Mouse (Mus musculus) erythroblast, embryonic 14.5 days (primary cell): ENCODE results near the gene Cfap77. TPM values are rescaled to one million over a fixed set of nuclear protein-coding genes. Genes with fewer than 3 reads are reported as not detected.

Experiments
- H3K27me3 ChIP-seq: 2 replicates; pipeline ENCODE4 v1.6.1; 2012; ENCODE audit warnings: inconsistent platforms; ENCODE audit not compliant: control insufficient read depth
- H3K36me3 ChIP-seq: 2 replicates; pipeline ENCODE4 v1.6.1; 2012; ENCODE audit warnings: mild to moderate bottlenecking, inconsistent platforms; ENCODE audit not compliant: control insufficient read depth
- H3K4me1 ChIP-seq: 2 replicates; pipeline ENCODE4 v1.6.1; 2012; ENCODE audit warnings: inconsistent platforms; ENCODE audit not compliant: control insufficient read depth
- H3K4me3 ChIP-seq: replicated peaks from 2 replicates; pipeline ENCODE3; 2012; ENCODE audit warnings: moderate library complexity, mild to moderate bottlenecking, inconsistent platforms
- H3K9me3 ChIP-seq: 2 replicates; pipeline ENCODE4 v1.6.1; 2012; ENCODE audit warnings: low read length, inconsistent platforms, mixed read lengths; ENCODE audit not compliant: control insufficient read depth
- GATA1 ChIP-seq: IDR thresholded peaks from 2 replicates; pipeline ENCODE4 v1.6.1; 2012; ENCODE audit warnings: low read length, inconsistent platforms, mixed read lengths
- TAL1 ChIP-seq: IDR thresholded peaks from 3 replicates; pipeline ENCODE4 v1.6.1; 2012; ENCODE audit warnings: low read length, inconsistent platforms, mixed read lengths
- polyA plus RNA-seq: library from polyadenylated mRNA; stranded (reverse); fragments of >175 nt; gene quantifications from 2 replicates; pipeline ENCODE4 v1.2.3, GENCODE M21; 2012

Cfap77 gene
- polyA plus RNA-seq, 1 experiment: not detected

DNA sequence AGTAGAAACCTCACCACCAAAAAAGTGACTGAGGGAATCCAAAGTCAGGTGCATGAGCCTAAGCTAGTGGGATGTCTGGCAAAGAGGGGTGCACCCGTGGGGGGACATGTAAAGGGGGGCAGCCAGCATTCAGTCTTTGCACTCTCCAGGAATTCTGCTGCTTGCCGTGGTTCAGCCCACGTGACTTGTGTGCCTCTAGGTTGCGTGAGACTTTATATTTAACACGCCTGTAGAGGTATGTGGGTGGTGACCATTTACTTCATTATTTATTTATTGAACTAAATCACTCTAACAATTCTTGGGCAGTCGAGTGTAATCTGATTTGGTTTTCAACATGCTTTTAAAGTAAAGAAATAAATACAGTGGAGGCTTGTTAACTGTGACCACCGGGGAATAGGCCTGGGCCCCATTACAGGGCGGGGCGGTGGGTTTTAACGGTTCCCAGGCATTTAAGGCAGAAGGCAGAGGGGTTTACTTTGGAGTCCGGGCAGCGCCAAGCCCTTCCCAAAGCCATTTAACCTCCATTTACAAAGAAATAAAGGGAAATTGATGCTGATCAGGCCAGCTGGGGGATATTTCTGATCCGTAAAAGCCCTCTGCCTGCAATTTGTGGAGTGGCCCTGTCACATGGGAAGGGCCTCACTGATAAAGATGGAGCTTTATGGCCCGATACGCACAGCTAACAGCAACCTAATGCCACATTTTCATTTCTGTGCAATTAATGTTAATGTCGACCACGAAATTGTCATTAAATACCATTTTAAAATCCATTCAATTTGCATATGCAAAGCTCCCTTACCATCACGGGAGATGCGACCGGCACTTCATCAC, 74.6 kb downstream of the Cfap77 start:
- Histone ChIP-seq H3K9me3 (no peaks in the 10 kb centered on the region), H3K36me3 (no peaks in the 10 kb centered on the region), H3K4me3 (no peak overlapping the region), H3K4me1 (no peaks in the 10 kb centered on the region), H3K27me3 (no peaks in the 10 kb centered on the region)
- no peak for TF ChIP-seq GATA1
- TF ChIP-seq TAL1: no peak

DNA sequence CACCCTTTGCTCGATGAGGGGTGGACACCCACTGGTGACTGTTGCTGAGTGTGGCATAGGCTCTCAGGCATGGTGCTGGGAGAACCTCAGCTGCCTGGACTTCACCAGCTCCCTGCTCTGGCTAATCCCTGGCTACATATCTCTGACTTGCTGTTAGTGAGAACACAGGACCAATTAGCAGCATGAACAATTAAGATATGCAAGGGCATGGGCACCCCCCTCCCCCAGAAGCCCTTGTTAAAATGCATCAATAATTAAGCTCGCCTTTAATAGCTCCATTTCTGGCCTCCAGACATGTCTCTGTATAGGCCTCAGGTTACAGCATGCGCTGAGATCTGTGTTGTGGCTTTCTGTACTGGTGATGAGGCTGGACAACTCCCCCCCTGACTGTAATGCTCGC, 76.4 kb downstream of the Cfap77 start:
- Histone ChIP-seq H3K4me1 (no peaks in the 10 kb centered on the region), H3K36me3 (no peaks in the 10 kb centered on the region), H3K27me3 (peaks cover 4% of the 10 kb centered on the region; the same call in 1 of the 2 replicates)

DNA sequence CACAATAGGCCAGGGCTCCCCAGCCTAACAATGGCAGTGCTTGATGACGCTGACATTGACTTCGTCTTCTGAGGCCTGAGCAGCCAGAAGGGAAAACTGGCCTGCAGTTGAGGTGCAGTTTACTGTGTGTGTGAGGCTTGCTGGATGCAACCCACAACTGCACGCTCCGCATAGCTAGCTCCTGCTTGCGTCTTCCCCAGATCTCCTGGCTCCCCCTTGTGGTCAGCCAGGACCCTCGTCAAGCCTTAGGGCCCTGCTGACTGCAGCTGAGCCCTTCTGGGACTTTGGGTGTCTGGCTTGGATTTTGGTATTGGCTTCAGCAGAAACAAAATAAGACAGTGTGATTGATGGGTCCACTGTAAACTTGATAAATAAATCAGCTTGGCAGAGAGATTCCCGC, 78.2 kb downstream of the Cfap77 start:
- H3K9me3 ChIP-seq: no peaks in the 10 kb centered on the region
- H3K27me3 ChIP-seq: peaks cover 4% of the 10 kb centered on the region; the same call in 1 of the 2 replicates
- TF ChIP-seq TAL1 (no peak), GATA1 (no peak)
- no peak overlapping the region for H3K4me3 ChIP-seq
- no peaks in the 10 kb centered on the region for H3K36me3 ChIP-seq
- H3K4me1 ChIP-seq: no peaks in the 10 kb centered on the region

More for the DNA sequence above, 76.4 kb downstream of the Cfap77 start:
- H3K4me3 ChIP-seq: no peak overlapping the region
- no peaks in the 10 kb centered on the region for H3K9me3 ChIP-seq
- TF ChIP-seq GATA1: no peak
- no peak for TF ChIP-seq TAL1

GRCm38 (mm10) chr2:28975604-28976003, 79.3 kb downstream of the Cfap77 start:
- Histone ChIP-seq H3K4me3 (no peak overlapping the region), H3K4me1 (no peaks in the 10 kb centered on the region), H3K36me3 (no peaks in the 10 kb centered on the region), H3K27me3 (peaks cover 4% of the 10 kb centered on the region; the same call in 1 of the 2 replicates), H3K9me3 (no peaks in the 10 kb centered on the region)
- TF ChIP-seq TAL1 (no peak), GATA1 (no peak)

GRCm38 (mm10) chr2:28974520-28974919, 80.3 kb downstream of the Cfap77 start:
- no peaks in the 10 kb centered on the region for H3K9me3 ChIP-seq
- H3K4me1 ChIP-seq: no peaks in the 10 kb centered on the region
- peaks cover 4% of the 10 kb centered on the region; the same call in 1 of the 2 replicates for H3K27me3 ChIP-seq
- TF ChIP-seq TAL1: no peak
- no peak for TF ChIP-seq GATA1
- H3K4me3 ChIP-seq: no peak overlapping the region
- no peaks in the 10 kb centered on the region for H3K36me3 ChIP-seq

GRCm38 (mm10) chr2:28973832-28974450, 80.9 kb downstream of the Cfap77 start:
- no peaks in the 10 kb centered on the region for H3K9me3 ChIP-seq
- H3K4me3 ChIP-seq: no peak overlapping the region
- peaks cover 4% of the 10 kb centered on the region; the same call in 1 of the 2 replicates for H3K27me3 ChIP-seq
- no peaks in the 10 kb centered on the region for H3K4me1 ChIP-seq
- no peaks in the 10 kb centered on the region for H3K36me3 ChIP-seq
- TF ChIP-seq GATA1 (no peak), TAL1 (no peak)

- Histone ChIP-seq H3K27me3 (peaks cover 4% of the 10 kb centered on the region; the same call in 1 of the 2 replicates), H3K9me3 (no peaks in the 10 kb centered on the region), H3K36me3 (no peaks in the 10 kb centered on the region), H3K4me1 (no peaks in the 10 kb centered on the region), H3K4me3 (no peak overlapping the region)
- TF ChIP-seq TAL1 (no peak), GATA1 (no peak)
Observed at GRCm38 (mm10) chr2:28970424-28970823, 84.4 kb downstream of the Cfap77 start.

- Histone ChIP-seq H3K9me3 (no peaks in the 10 kb centered on the region), H3K4me1 (no peaks in the 10 kb centered on the region), H3K36me3 (no peaks in the 10 kb centered on the region), H3K27me3 (no peaks in the 10 kb centered on the region), H3K4me3 (no peak overlapping the region)
- TF ChIP-seq GATA1 (no peak), TAL1 (no peak)
Observed at GRCm38 (mm10) chr2:28968278-28968677, 86.6 kb downstream of the Cfap77 start.

- Histone ChIP-seq H3K36me3 (no peaks in the 10 kb centered on the region), H3K27me3 (no peaks in the 10 kb centered on the region), H3K9me3 (no peaks in the 10 kb centered on the region), H3K4me3 (no peak overlapping the region), H3K4me1 (no peaks in the 10 kb centered on the region)
- TF ChIP-seq TAL1: no peak
- no peak for TF ChIP-seq GATA1
Observed at GRCm38 (mm10) chr2:28966151-28966795, 88.6 kb downstream of the Cfap77 start.
